Mouse (Mus musculus): ENCODE measurements around the gene Ripply2.

GRCm38 (mm10) chr9:86973562-86973961, 41.8 kb upstream of the Ripply2 start:
- TF ChIP-seq CTCF (IDR thresholded peaks at IDR 0.05) (no peak), EP300 (IDR thresholded peaks at IDR 0.05) (no peak)
